Mouse (Mus musculus): ENCODE data around the gene Fam49a.

DNA sequence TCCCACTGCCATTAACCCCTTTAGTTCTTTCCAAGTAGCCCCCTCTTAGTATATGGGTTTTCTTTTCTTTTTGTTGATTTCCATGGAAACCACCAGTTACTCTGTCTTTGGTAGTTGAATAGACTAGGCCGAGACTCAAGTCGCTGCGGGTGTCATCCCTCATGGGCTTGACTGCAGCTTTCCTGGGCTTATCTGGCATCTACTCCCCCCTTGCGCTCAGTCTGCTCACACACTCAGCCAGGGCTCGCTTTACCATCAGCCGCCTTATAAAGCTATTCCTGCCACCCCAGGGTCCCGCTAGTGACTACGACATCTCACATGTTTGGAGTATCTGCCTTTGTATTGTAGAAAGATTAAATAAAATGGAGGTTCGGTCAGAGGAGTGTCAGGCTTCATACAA lies 94.1 kb downstream of the Fam49a start:
- TF ChIP-seq POLR2A (IDR thresholded peaks at IDR 0.05; ENCODE audit: extremely low read depth, insufficient read depth, low read length) (no peak), CTCF (IDR thresholded peaks at IDR 0.05; ENCODE audit: low read depth, low read length) (no peak)

All from liver, adult 2 months (tissue).